Mouse (Mus musculus): Measurements from ENCODE around the gene Lin7a.
A peak's percentile ranks its signal among the peaks of the same experiment; 100 is the strongest.

The Lin7a gene

GRCm38 (mm10) chr10:107319648-107320047, 48.2 kb downstream of the Lin7a start:
- DNase-seq (ENCODE audit: low read depth, low spot score), result no peak

GRCm38 (mm10) chr10:107323865-107324264, 52.4 kb downstream of the Lin7a start:
- DNase-seq (ENCODE audit: low read depth, low spot score), result no peak

- DNase-seq (ENCODE audit: low read depth, low spot score), result no peak
Observed at GRCm38 (mm10) chr10:107325558-107325957, 54.1 kb downstream of the Lin7a start.

GRCm38 (mm10) chr10:107339524-107339923, 68.0 kb downstream of the Lin7a start:
- DNase-seq (ENCODE audit: low read depth, low spot score), result no peak

- DNase-seq (ENCODE audit: low read depth, low spot score), result no peak
Observed at GRCm38 (mm10) chr10:107341151-107341550, 69.7 kb downstream of the Lin7a start.

GRCm38 (mm10) chr10:107344200-107344599, 72.7 kb downstream of the Lin7a start:
- no peak for DNase-seq (ENCODE audit: low read depth, low spot score)

- no peak for DNase-seq (ENCODE audit: low read depth, low spot score)
Observed at GRCm38 (mm10) chr10:107347842-107348241, 76.4 kb downstream of the Lin7a start.

- DNase-seq (ENCODE audit: low read depth, low spot score), result no peak
Observed at GRCm38 (mm10) chr10:107351696-107352485, 80.4 kb downstream of the Lin7a start.

GRCm38 (mm10) chr10:107353483-107353882, 82.0 kb downstream of the Lin7a start:
- DNase-seq (ENCODE audit: low read depth, low spot score), result no peak

- no peak for DNase-seq (ENCODE audit: low read depth, low spot score)
Observed at GRCm38 (mm10) chr10:107358443-107359040, 87.1 kb downstream of the Lin7a start.

- DNase-seq (ENCODE audit: low read depth, low spot score), result no peak
Observed at GRCm38 (mm10) chr10:107359296-107359695, 87.8 kb downstream of the Lin7a start.

- DNase-seq (ENCODE audit: low read depth, low spot score), result no peak
Observed at GRCm38 (mm10) chr10:107361546-107361945, 90.1 kb downstream of the Lin7a start.

GRCm38 (mm10) chr10:107362026-107362425, 90.5 kb downstream of the Lin7a start:
- no peak for DNase-seq (ENCODE audit: low read depth, low spot score)

- DNase-seq (ENCODE audit: low read depth, low spot score), result no peak
Observed at GRCm38 (mm10) chr10:107363049-107363816, 91.7 kb downstream of the Lin7a start.

GRCm38 (mm10) chr10:107377218-107377617, 105.7 kb downstream of the Lin7a start:
- no peak for DNase-seq (ENCODE audit: low read depth, low spot score)

- DNase-seq (ENCODE audit: low read depth, low spot score), result no peak
Observed at GRCm38 (mm10) chr10:107381143-107381746, 109.8 kb downstream of the Lin7a start.

- DNase-seq (ENCODE audit: low read depth, low spot score), result peak; percentile 4
Observed at GRCm38 (mm10) chr10:107383825-107384224, 112.3 kb downstream of the Lin7a start.

- peak; percentile 29 for DNase-seq (ENCODE audit: low read depth, low spot score)
Observed at GRCm38 (mm10) chr10:107389505-107389904, 118.0 kb downstream of the Lin7a start.

GRCm38 (mm10) chr10:107405347-107405746, 133.9 kb downstream of the Lin7a start:
- no peak for DNase-seq (ENCODE audit: low read depth, low spot score)

- DNase-seq (ENCODE audit: low read depth, low spot score), result no peak
Observed at GRCm38 (mm10) chr10:107418306-107418705, 146.8 kb downstream of the Lin7a start.

- peak; percentile 3 for DNase-seq (ENCODE audit: low read depth, low spot score)
Observed at GRCm38 (mm10) chr10:107436967-107437366, 165.5 kb downstream of the Lin7a start.

GRCm38 (mm10) chr10:107442781-107443180, 171.3 kb downstream of the Lin7a start:
- peak; percentile 22 for DNase-seq (ENCODE audit: low read depth, low spot score)
